Mouse (Mus musculus): ENCODE data around the gene Ribc1. TPM values are rescaled to one million over a fixed set of nuclear protein-coding genes. Genes with fewer than 3 reads are reported as not detected.

Gene Ribc1
- under 1 TPM in 1 of 2 experiments, not detected in 1; 0.23 TPM for total RNA-seq (2021)
- long read RNA-seq, partial matches to known transcripts, result 1 of 1 reads
- long read RNA-seq, other reads (novel, unspliced or antisense), result 0 of 1 reads

GRCm38 (mm10) chrX:152016151-152017145 is at the start of gene Ribc1, which contains the start of gene Smc1a:
TSS of gene Ribc1 (minus strand) at chrX:152016295.
TSS of gene Smc1a (plus strand) at chrX:152016428.
- peak; percentile 83 to 86 for DNase-seq (ENCODE audit: low spot score in 2 of 2)

- DNase-seq (ENCODE audit: low spot score in 2 of 2), result no peak
Observed at GRCm38 (mm10) chrX:152065674-152066073, 49.6 kb upstream of the Ribc1 start.

- no peak for DNase-seq (ENCODE audit: low spot score in 2 of 2)
Observed at GRCm38 (mm10) chrX:152054094-152054493, 38.0 kb upstream of the Ribc1 start.

GRCm38 (mm10) chrX:152052546-152052945 is 36.5 kb upstream of the Ribc1 start:
- no peak for DNase-seq (ENCODE audit: low spot score in 2 of 2)

- no peak for DNase-seq (ENCODE audit: low spot score in 2 of 2)
Observed at GRCm38 (mm10) chrX:152047230-152047629, 31.1 kb upstream of the Ribc1 start.

- DNase-seq (ENCODE audit: low spot score in 2 of 2), result no peak
Observed at GRCm38 (mm10) chrX:152039865-152040264, 23.8 kb upstream of the Ribc1 start.

- no peak for DNase-seq (ENCODE audit: low spot score in 2 of 2)
Observed at GRCm38 (mm10) chrX:152019294-152019693, 3.2 kb upstream of the Ribc1 start.

GRCm38 (mm10) chrX:152017186-152017585 is 1.1 kb upstream of the Ribc1 start:
- DNase-seq (ENCODE audit: low spot score in 2 of 2), result no peak

- DNase-seq (ENCODE audit: low spot score in 2 of 2), result no peak
Observed at GRCm38 (mm10) chrX:152015752-152016150, 344 bp downstream of the Ribc1 start.

GRCm38 (mm10) chrX:152007863-152008262 is 8.2 kb downstream of the Ribc1 start:
- no peak for DNase-seq (ENCODE audit: low spot score in 2 of 2)

GRCm38 (mm10) chrX:152002865-152003264 is 13.2 kb downstream of the Ribc1 start:
- DNase-seq (ENCODE audit: low spot score in 2 of 2), result no peak

- peak; percentile 62 to 79 for DNase-seq (ENCODE audit: low spot score in 2 of 2)
Observed at GRCm38 (mm10) chrX:152001737-152002710, 14.1 kb downstream of the Ribc1 start, which contains the start of gene Hsd17b10. TSS of gene Hsd17b10 (plus strand) at chrX:152001845.

GRCm38 (mm10) chrX:152001182-152001684 is 14.9 kb downstream of the Ribc1 start:
- no peak for DNase-seq (ENCODE audit: low spot score in 2 of 2)

- no peak for DNase-seq (ENCODE audit: low spot score in 2 of 2)
Observed at GRCm38 (mm10) chrX:151999006-151999710, 16.9 kb downstream of the Ribc1 start.

Other genes starting within 250 kb of the Ribc1 start
- gene Huwe1, start 215.5 kb downstream of the Ribc1 start, total RNA-seq (2021), result 100 to 1,000 TPM; 256 to 344 TPM
- gene Hsd17b10, start 14.4 kb downstream of the Ribc1 start, total RNA-seq (2021), result 10 to 100 TPM; 42.3 to 51.7 TPM
- gene Smc1a, start 133 bp upstream of the Ribc1 start, total RNA-seq (2021), result 10 to 100 TPM; 50.9 to 57.2 TPM
- 100 to 1,000 TPM; 107 TPM for gene Iqsec2, start 128.0 kb upstream of the Ribc1 start, total RNA-seq (2021)
- gene Kdm5c, start 216.7 kb upstream of the Ribc1 start, total RNA-seq (2021), result 10 to 100 TPM; 55.2 to 73.3 TPM

Measured in layer of hippocampus, postnatal 10 days (tissue).